Mouse (Mus musculus) thymus, adult 2 months (tissue): Measurements from ENCODE around the gene Med12l. TPM values are rescaled to one million over a fixed set of nuclear protein-coding genes. Genes with fewer than 3 reads are reported as not detected.

ENCODE experiments used
- DNase-seq: peaks from one replicate; pipeline ENCODE4 v3.0.0; 2021
- H3K27ac ChIP-seq: fragments of 200-500 bp; 2 replicates; pipeline ENCODE4 v1.5.1; 2012; ENCODE audit warnings: low read length, control low read depth; ENCODE audit not compliant: control insufficient read depth, insufficient read depth
- H3K27me3 ChIP-seq: fragments of 200-500 bp; 2 replicates; pipeline ENCODE4 v1.6.1; 2012; ENCODE audit warnings: mild to moderate bottlenecking, low read length, moderate library complexity, mixed read lengths; ENCODE audit not compliant: control insufficient read depth, insufficient read depth
- H3K36me3 ChIP-seq: fragments of 200-500 bp; 2 replicates; pipeline ENCODE4 v1.6.1; 2012; ENCODE audit warnings: mild to moderate bottlenecking, low read length, moderate library complexity; ENCODE audit not compliant: control insufficient read depth, insufficient read depth
- H3K4me1 ChIP-seq: fragments of 200-500 bp; replicated peaks from 2 replicates; pipeline ENCODE4 v1.6.1; 2012; ENCODE audit warnings: low read length; ENCODE audit not compliant: control insufficient read depth, insufficient read depth
- H3K4me3 ChIP-seq: fragments of 200-500 bp; 2 replicates; pipeline ENCODE4 v1.5.1; 2012; ENCODE audit warnings: mild to moderate bottlenecking, low read length, control low read depth, moderate library complexity; ENCODE audit not compliant: control insufficient read depth, insufficient read depth
- CTCF ChIP-seq: fragments of 200-500 bp; IDR thresholded peaks from 2 replicates; pipeline ENCODE4 v1.5.1; 2012; ENCODE audit warnings: mild to moderate bottlenecking, control low read depth, low read length, moderate library complexity, borderline replicate concordance; ENCODE audit not compliant: control insufficient read depth, poor library complexity, insufficient read depth; ENCODE audit errors: extremely low read depth
- POLR2A ChIP-seq: fragments of 200-500 bp; IDR thresholded peaks from 2 replicates; pipeline ENCODE4 v1.6.1; 2012; ENCODE audit warnings: mild to moderate bottlenecking, low read length, control low read depth, moderate library complexity; ENCODE audit not compliant: control insufficient read depth, poor library complexity, insufficient read depth; ENCODE audit errors: extremely low read depth
- WGBS: fragments of 180-500 bp; shearing (Covaris S2); methylation state at CpG from one replicate; pipeline ENCODE4 v1.1.7; 2018; 5-methylcytosine and 5-hydroxymethylcytosine counted together
- polyA plus RNA-seq: library from polyadenylated mRNA; depleted of rRNA; stranded (reverse); fragments of >200 nt; gene quantifications from 2 replicates; pipeline ENCODE4 v1.2.3, GENCODE M21; 2012

Med12l gene
- polyA plus RNA-seq, 1 experiment: 3.3 TPM

DNA sequence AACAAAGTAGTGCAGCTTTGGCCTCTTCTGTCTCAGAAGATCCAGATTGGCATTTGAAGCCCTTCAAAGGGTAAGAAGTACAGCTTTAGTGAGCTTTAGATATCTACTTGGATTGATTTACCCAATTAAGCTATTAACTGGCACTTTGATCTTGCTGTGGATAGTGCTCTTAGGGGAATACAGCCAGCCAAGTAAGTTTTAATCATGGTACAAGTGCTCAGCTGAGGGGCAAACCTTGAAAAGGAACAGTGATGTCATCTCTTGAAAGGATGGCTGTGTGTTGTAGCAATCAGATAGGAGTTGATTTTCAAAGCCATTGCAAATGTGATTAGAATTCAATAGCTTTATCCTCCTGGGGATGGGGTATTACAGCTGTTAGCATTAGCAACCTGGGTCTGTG lies 176.5 kb downstream of the Med12l start:
- DNase-seq: no peak
- H3K4me3 ChIP-seq: no peak overlapping the region
- H3K27ac ChIP-seq: no peak overlapping the region
- H3K36me3 ChIP-seq: no peaks in the 10 kb centered on the region
- H3K27me3 ChIP-seq: no peaks in the 10 kb centered on the region
- no peak for TF ChIP-seq POLR2A
- TF ChIP-seq CTCF: no peak
- H3K4me1 ChIP-seq: no peaks in the 10 kb centered on the region

DNA sequence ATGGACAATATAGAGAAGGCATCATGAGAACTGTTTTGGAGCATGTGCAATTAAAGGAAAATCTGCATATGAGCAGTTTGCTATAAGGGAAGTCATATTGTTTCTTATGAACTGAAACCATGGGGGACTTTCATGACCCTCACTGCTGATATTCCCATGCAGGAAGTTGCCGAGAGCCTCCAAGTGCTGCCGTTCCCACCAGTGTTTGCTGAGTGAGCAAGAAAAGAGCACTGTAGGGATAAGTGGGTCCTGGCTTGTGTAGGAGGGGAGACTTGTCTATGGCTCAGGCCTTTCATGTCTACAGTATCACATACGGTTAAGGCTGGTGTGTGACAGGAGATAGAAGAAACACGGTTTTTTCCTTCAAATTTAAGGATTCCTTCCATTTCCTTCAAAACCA lies 180.0 kb downstream of the Med12l start:
- H3K4me1 ChIP-seq: peaks cover 3% of the 10 kb centered on the region; the same call in 1 of the 2 replicates
- no peaks in the 10 kb centered on the region for H3K27me3 ChIP-seq
- no peak for DNase-seq
- no peak for TF ChIP-seq CTCF
- TF ChIP-seq POLR2A: no peak
- no peak overlapping the region for H3K27ac ChIP-seq
- no peak overlapping the region for H3K4me3 ChIP-seq
- no peaks in the 10 kb centered on the region for H3K36me3 ChIP-seq
- 95% methylated on average over 4 of the region's 4 CpGs for WGBS

DNA sequence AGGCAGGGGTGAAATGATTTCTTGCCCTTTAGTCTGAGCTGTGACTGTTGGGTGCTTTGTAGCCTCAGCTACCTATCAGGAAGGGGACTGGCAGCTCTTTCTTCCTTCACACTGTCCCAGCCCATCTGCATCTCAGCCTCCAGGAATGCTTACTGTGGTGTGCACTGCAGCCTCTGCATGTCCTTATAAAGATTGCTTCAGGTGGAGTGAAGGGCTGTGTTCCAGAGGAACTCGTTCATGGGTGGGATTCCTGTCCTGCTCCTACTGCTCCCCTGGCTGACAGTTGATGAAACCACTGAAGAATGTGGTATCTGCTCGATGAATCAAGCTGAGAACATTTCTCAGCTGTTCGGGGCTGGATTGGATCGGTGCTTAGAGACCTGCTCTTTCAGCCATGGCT lies 181.7 kb downstream of the Med12l start:
- Histone ChIP-seq H3K36me3 (no peaks in the 10 kb centered on the region), H3K27me3 (no peaks in the 10 kb centered on the region), H3K4me3 (no peak overlapping the region), H3K27ac (peak overlapping the region; percentile 58; the same call in 1 of the 2 replicates), H3K4me1 (peaks cover 3% of the 10 kb centered on the region; the same call in 1 of the 2 replicates)
- 89% methylated on average over 4 of the region's 4 CpGs for WGBS
- DNase-seq: no peak
- TF ChIP-seq CTCF (no peak), POLR2A (no peak)

DNA sequence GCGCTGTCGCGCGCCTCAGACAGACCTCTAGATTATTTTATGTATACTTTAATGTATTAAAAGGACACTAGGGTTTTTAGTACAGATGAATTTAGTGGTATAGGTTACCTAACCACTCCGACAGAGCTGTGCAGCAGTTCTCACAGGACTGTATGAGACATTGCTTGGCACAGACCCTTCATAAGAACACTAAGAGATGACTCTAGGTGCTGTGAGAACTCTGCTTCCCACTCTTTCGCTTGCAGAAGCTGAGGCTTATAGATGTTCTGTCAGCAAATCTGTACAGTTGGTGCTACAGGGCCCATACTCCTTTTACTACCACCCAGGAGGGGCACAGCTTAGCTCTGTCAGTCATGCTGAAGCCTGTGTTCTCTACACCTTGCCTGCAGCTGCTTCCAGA lies 186.0 kb downstream of the Med12l start:
- DNase-seq: no peak
- TF ChIP-seq POLR2A (no peak), CTCF (no peak)
- 95% methylated on average over 6 of the region's 6 CpGs for WGBS
- no peak overlapping the region for H3K27ac ChIP-seq
- H3K4me1 ChIP-seq: peaks cover 3% of the 10 kb centered on the region; the same call in 1 of the 2 replicates
- H3K27me3 ChIP-seq: no peaks in the 10 kb centered on the region
- H3K4me3 ChIP-seq: no peak overlapping the region
- no peaks in the 10 kb centered on the region for H3K36me3 ChIP-seq

DNA sequence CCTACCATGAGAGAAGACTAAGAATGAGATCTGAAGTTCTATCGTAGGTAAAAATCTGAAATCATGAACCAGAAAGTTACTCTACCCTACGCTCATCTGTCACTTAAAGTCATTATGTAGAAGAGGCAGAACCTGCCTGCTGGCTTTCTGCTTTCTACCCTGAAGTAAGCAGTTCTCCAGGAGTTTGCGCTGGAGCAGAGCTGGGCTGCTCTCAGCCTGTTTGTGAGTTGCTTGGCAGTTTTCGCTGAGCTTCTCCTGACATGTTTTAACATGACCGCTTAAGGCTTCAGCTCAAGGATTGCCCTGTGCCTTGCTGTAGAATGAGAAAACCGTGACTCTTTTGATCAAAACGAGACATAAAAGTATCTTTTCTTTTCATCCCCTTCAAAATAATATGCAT lies 188.5 kb downstream of the Med12l start:
- Histone ChIP-seq H3K27me3 (no peaks in the 10 kb centered on the region), H3K4me3 (no peak overlapping the region), H3K36me3 (no peaks in the 10 kb centered on the region), H3K4me1 (no peaks in the 10 kb centered on the region), H3K27ac (no peak overlapping the region)
- no peak for DNase-seq
- 90% methylated on average over 7 of the region's 7 CpGs for WGBS
- TF ChIP-seq CTCF: no peak
- TF ChIP-seq POLR2A: no peak

DNA sequence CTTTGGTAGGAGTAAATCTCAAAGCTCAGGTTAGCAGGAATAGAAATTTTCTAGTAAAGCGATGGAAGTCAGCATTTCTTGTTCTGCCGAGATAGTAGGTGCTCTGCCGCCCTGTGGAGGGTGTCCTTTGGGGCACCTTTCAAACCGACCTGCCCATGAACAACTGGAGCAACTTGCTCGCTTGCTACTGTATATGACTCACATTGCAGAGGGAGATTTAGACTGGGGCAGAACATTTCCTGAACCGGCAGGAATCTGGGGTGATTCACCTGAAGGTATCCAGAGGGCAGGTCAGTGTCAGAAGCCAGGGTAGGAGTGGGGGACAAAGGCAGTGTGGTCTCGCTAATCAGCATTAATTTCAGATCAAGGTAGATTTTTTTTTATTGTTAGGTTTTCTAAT lies 189.3 kb downstream of the Med12l start, which contains the start of gene Gpr87:
Gpr87 (minus strand) TSS at position 167 of the 400 bp plus-strand sequence.
- no peak for DNase-seq
- H3K36me3 ChIP-seq: no peaks in the 10 kb centered on the region
- no peaks in the 10 kb centered on the region for H3K27me3 ChIP-seq
- H3K27ac ChIP-seq: no peak within 1 kb of the TSS
- H3K4me3 ChIP-seq: no peak within 1 kb of the TSS
- H3K4me1 ChIP-seq: peaks cover under 1% of the 10 kb centered on the region
- 95% methylated on average over 7 of the region's 7 CpGs for WGBS
- TF ChIP-seq CTCF: no peak
- no peak for TF ChIP-seq POLR2A

DNA sequence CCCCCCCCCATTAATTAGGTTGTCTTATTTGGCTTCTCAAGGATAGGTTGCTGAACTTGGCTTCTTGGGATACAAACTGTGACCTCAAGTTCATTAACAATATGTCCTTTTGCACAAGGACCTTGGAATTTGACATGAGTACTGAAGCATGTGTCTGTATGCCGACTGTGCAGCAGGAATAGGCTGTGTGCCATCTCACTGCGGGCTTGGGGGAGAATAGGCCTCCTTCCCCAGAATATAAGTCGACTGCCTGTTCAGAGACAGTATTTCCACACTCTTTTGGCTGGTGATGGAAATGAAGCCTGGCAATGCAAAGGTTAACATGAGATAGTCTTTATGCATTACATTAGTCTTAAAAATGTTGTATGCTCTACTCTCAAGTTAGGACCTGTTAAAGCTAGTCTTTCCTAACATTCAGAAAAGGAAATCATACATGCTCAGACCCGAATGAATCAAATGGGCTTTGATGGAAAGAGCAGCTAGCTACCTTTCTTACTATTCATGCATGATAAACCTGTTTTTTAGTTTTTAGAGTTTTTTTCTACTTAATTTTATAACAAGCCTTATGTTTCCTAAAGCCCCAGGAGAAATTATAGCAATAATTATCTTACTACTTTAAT lies 191.8 kb downstream of the Med12l start:
- DNase-seq: no peak
- TF ChIP-seq CTCF (no peak), POLR2A (no peak)
- Histone ChIP-seq H3K27ac (no peak overlapping the region), H3K4me3 (no peak overlapping the region), H3K4me1 (peaks cover 14% of the 10 kb centered on the region), H3K36me3 (no peaks in the 10 kb centered on the region), H3K27me3 (no peaks in the 10 kb centered on the region)
- 94% methylated on average over 4 of the region's 4 CpGs for WGBS
